Mouse (Mus musculus) midbrain, embryonic 13.5 days (tissue): Measurements from ENCODE around the gene Ang. TPM values are rescaled to one million over a fixed set of nuclear protein-coding genes. Genes with fewer than 3 reads are reported as not detected.
"Not testable (repeated sequence)": the region's sequence is repeated elsewhere in the genome, so short reads cannot be mapped to it uniquely, and the experiment has no call there.

Experiments used
- ATAC-seq: fragments of 200-750 bp; cut with Nextera tagmentation; 2 replicates; pipeline ENCODE4 v1.8.0; 2017; ENCODE audit warnings: mild to moderate bottlenecking, moderate TSS enrichment, moderate library complexity
- H3K27ac ChIP-seq: fragments of 300-500 bp; sonication (generic); 2 replicates; pipeline ENCODE4 v1.5.1; 2015; ENCODE audit warnings: inconsistent platforms, mild to moderate bottlenecking, moderate library complexity
- H3K27me3 ChIP-seq: fragments of 300-500 bp; sonication (generic); 2 replicates; pipeline ENCODE4 v1.6.1; 2015; ENCODE audit warnings: mild to moderate bottlenecking, inconsistent platforms
- H3K36me3 ChIP-seq: fragments of 300-500 bp; sonication (generic); 2 replicates; pipeline ENCODE4 v1.6.1; 2015; ENCODE audit warnings: mild to moderate bottlenecking, inconsistent platforms
- H3K4me1 ChIP-seq: fragments of 300-500 bp; sonication (generic); replicated peaks from 2 replicates; pipeline ENCODE4 v1.6.1; 2015; ENCODE audit warnings: inconsistent platforms
- H3K4me2 ChIP-seq: fragments of 300-500 bp; sonication (generic); replicated peaks from 2 replicates; pipeline ENCODE4 v1.6.1; 2015; ENCODE audit warnings: moderate library complexity, mild to moderate bottlenecking, inconsistent platforms
- H3K4me3 ChIP-seq: fragments of 300-500 bp; sonication (generic); replicated peaks from 2 replicates; pipeline ENCODE4 v1.5.1; 2015; ENCODE audit warnings: mild to moderate bottlenecking, inconsistent platforms
- H3K9ac ChIP-seq: fragments of 300-500 bp; sonication (generic); replicated peaks from 2 replicates; pipeline ENCODE4 v1.6.1; 2015; ENCODE audit warnings: mild to moderate bottlenecking, inconsistent platforms
- H3K9me3 ChIP-seq: fragments of 300-500 bp; sonication (generic); 2 replicates; pipeline ENCODE4 v1.6.1; 2016; ENCODE audit warnings: mild to moderate bottlenecking, inconsistent platforms
- WGBS: fragments of 180-500 bp; shearing (Covaris S2); methylation state at CpG from one replicate; pipeline ENCODE4 v1.1.7; 2015; 5-methylcytosine and 5-hydroxymethylcytosine counted together
- polyA plus RNA-seq: library from polyadenylated mRNA; unstranded; fragments of >200 nt; fragmentation: Nextera tagmentation; extraction: Ambion mirVana; gene quantifications from 2 replicates; pipeline ENCODE4 v1.2.1, GENCODE M21; 2015

The Ang gene
- polyA plus RNA-seq, 1 experiment from 2014 or later = 2.2 TPM

DNA sequence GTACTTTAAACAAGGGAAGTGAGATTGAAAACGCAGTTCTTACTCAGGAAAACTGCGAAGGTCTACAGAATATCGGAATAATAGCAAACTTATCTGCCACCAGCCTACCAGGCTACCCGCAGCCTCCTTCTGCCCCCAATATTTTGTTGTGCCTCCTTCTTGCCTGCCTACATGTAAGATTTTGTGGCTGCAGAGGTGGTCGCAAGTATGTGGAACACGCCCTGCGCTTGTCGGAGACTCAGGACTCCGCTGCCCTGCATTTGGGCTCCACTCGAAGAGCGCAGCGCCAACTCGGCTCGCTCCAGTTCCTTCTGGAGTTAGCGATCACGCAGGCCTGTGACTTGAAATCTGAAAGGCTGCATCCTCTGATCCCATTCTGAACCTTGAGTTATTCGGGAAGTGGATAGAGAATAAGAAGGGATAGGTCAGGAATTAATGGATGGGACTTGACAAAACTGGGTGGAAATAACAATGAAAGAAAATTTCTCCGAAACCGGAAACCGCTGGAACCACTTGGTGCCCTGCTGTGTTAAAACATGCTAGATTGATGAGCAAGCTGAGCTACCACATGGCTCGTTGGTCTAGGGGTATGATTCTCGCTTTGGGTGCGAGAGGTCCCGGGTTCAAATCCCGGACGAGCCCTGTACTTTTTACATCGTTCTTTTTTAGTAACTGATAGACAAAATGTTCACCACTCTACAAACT lies 721 bp upstream of the Ang start:
- WGBS = under 1% methylated on average over 27 of the region's 27 CpGs
- H3K27ac ChIP-seq = peak overlapping the region; percentile 71
- H3K9me3 ChIP-seq = no peaks in the 10 kb centered on the region
- H3K4me1 ChIP-seq = peaks cover 16% of the 10 kb centered on the region
- no peaks in the 10 kb centered on the region for H3K27me3 ChIP-seq
- peak overlapping the region; percentile 73 for H3K4me2 ChIP-seq
- peak overlapping the region; percentile 60 for H3K9ac ChIP-seq
- H3K36me3 ChIP-seq = no peaks in the 10 kb centered on the region
- H3K4me3 ChIP-seq = peak overlapping the region; percentile 52
- peak; percentile 29 for ATAC-seq

DNA sequence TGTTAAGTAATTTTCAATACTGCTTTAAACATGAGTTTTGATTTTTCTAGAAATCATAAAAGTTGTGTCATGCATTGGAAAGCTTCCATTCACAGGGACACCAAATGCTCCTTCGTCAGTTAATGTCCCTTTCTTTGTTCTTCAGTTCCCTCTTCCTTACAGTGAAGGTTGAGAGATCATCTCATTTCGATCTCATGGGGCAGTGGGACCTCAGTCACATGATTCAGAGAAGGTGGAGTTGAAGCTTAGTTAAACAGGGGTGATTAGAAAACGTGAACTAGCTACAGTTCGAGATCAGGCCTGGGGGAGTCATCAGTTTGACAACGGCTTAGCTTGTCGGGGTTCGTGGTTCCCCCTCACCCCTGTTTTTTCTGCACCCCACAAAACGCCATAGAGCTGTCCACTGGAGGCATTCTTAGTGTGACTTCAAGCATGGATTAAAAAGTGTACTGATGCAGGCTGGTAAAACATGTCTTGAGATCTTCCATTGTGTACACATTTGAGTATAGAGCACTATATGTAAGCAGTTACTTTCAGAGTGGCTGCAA lies 1.2 kb downstream of the Ang start:
- H3K27me3 ChIP-seq = no peaks in the 10 kb centered on the region
- 0 out of 2 replicates have a peak overlapping the region, but pooled peaks have one; percentile 73 for H3K4me2 ChIP-seq
- no peak overlapping the region for H3K27ac ChIP-seq
- no peaks in the 10 kb centered on the region for H3K9me3 ChIP-seq
- H3K9ac ChIP-seq = no peak overlapping the region
- H3K36me3 ChIP-seq = no peaks in the 10 kb centered on the region
- H3K4me1 ChIP-seq = peaks cover 16% of the 10 kb centered on the region
- H3K4me3 ChIP-seq = no peak overlapping the region
- ATAC-seq = no peak
- 53% methylated on average over 8 of the region's 8 CpGs for WGBS

DNA sequence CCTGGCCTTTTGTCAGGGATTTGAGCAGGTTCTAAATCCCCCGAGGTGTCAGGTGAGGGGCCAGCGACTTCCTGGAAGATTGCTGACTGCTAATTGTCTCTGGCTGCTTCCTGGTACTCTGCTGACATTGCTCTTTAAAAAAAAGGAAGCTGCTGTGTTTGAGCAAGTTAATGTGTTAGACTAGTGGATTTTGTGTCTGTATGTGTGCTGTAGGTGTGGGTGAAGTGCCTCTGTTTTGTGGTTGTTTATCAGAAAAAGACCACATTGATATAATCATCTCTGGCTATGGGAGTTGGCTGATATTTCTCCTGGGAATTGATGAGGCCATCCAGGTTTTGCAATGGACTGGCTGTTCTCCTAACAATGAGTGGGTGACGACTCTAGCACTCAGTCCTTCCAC lies 2.5 kb downstream of the Ang start:
- Histone ChIP-seq H3K9ac (no peak overlapping the region), H3K4me2 (no peak overlapping the region), H3K27me3 (no peaks in the 10 kb centered on the region), H3K4me1 (peaks cover 12% of the 10 kb centered on the region), H3K27ac (no peak overlapping the region), H3K9me3 (no peaks in the 10 kb centered on the region), H3K36me3 (no peaks in the 10 kb centered on the region), H3K4me3 (no peak overlapping the region)
- 44% methylated on average over 3 of the region's 3 CpGs for WGBS
- no peak for ATAC-seq

DNA sequence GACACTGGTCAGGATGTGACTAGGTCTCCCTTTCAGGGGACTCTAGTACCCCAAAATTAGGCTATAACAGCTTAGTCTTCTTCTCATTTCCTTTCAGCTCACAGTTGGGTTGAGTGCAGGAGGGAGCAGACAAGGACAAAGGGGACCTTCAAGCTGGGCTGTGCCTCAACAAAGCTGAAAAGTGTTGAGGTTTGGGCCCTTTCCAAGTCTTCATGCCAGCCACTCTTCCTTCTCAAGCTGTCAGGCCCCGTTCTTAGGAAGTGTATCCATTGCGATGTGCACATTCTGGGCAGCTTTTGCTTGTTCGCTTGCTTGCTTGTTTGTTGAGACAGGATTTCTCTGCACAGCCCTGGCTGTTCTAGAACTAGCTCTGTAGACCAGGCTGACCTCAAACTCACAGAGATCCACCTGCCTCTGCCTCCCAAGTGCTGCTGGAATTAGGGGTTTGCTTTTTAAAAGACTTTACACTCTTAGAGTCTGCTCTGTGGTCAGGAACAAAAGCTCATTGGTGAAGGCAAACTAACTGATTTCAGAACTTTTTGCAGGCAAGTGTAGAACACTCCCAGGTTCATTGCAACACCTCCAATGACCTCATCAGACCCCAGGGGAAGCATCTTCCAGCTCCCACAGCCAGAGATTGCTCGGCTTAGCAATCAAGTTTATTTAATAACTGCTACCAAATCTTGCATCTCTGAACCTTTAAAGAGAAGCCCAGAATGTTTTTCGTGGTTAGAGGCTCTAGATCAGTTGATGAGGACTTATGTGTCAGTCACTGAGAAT lies 3.3 kb downstream of the Ang start:
- Histone ChIP-seq H3K9me3 (no peaks in the 10 kb centered on the region), H3K27ac (no peak overlapping the region), H3K27me3 (no peaks in the 10 kb centered on the region), H3K9ac (no peak overlapping the region), H3K4me3 (no peak overlapping the region), H3K36me3 (no peaks in the 10 kb centered on the region), H3K4me2 (no peak overlapping the region), H3K4me1 (0 out of 2 replicates have a peak, but pooled peaks cover 6% of the 10 kb centered on the region)
- 84% methylated on average over 5 of the region's 5 CpGs for WGBS
- no peak for ATAC-seq

DNA sequence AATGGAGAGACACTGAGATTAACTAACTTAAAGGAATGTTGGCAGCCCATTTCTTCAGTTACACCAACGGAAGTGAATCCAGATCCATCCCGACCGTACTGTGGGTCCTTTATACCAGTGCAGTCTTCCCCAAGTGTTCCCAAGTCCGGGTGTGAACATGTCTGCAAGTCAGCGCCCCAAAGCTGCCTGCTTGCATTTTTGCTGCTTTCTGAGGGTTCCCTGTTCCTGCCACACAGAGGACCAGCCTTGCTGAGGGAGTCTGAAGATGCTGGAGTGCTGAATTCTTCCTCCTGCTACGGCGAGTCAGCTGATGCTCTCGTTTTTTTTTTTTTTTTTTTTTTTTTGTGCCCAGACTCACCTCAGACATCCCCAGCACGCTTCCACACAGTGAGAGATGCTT lies 4.0 kb downstream of the Ang start:
- Histone ChIP-seq H3K4me2 (no peak overlapping the region), H3K36me3 (no peaks in the 10 kb centered on the region), H3K27me3 (no peaks in the 10 kb centered on the region), H3K9ac (no peak overlapping the region), H3K9me3 (no peaks in the 10 kb centered on the region), H3K4me1 (0 out of 2 replicates have a peak, but pooled peaks cover 6% of the 10 kb centered on the region), H3K4me3 (no peak overlapping the region), H3K27ac (no peak overlapping the region)
- 70% methylated on average over 8 of the region's 9 CpGs for WGBS
- no peak for ATAC-seq

DNA sequence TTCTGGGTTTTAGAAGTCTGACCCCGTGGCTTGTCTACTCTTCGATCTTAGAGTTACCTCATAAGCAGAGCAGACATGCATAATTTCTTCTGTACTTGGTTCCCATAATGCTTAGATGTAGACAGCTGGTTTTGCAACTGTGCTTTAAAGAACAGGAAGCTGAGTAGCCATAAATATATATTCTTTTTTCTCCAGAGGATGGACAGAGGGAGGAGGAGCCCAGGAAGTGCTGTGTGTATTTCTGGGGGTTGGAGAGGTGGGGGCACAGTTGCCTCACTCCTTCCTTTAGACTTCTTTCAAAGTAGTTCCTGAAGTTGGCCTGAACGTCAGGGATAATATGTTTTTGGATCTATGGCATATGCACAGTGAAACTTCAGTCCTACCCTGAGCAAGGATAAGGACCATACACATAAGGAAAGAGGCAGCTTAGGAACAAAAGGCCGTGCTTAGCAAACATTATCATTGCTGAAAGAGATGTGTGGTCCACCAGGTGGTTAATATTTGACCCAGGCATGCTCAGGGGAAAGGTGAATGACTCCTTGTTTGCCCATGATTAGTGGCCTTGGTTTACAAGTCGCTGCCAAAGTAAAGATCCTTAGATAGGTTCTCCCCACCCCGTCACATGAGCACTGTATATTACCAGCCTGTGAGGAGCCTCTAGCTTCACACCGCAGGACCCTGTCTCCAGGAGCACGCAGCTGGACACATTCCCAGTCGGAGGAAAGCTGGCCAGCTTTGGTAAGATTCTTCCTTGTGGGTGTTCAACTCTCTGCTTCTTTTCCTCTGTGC lies 5.0 kb downstream of the Ang start:
- Histone ChIP-seq H3K4me2 (no peak overlapping the region), H3K4me3 (no peak overlapping the region), H3K9ac (no peak overlapping the region), H3K27me3 (no peaks in the 10 kb centered on the region), H3K4me1 (0 out of 2 replicates have a peak, but pooled peaks cover 3% of the 10 kb centered on the region), H3K9me3 (no peaks in the 10 kb centered on the region), H3K27ac (no peak overlapping the region), H3K36me3 (no peaks in the 10 kb centered on the region)
- no peak for ATAC-seq
- 80% methylated on average over 9 of the region's 9 CpGs for WGBS

DNA sequence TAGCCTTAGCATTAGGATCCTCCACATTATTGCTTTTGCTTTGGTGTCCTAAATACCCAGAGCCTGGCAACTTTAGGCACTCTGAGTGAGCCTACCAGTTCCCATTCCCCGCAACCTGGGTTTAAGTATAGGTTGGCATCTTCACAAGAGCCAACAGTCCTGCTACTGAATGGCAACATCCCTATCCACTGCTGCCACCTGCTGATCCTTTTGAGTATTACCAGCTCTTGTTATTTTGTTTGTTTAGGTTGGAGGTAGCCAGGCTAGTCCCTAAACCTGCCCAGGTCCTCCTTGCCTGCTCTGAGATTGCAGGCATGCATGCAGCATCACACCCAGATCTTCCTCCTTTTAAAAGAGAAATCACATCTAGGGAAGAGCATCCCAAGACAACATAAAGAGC lies 7.3 kb downstream of the Ang start:
- not testable (repeated sequence) for H3K27ac ChIP-seq, H3K4me1 ChIP-seq, H3K9ac ChIP-seq, H3K9me3 ChIP-seq, H3K4me2 ChIP-seq, H3K36me3 ChIP-seq, H3K27me3 ChIP-seq, H3K4me3 ChIP-seq
- peak; percentile 59; the same call in 1 of the 2 replicates for ATAC-seq
- WGBS = 45% methylated on average over 1 of the region's 1 CpGs

DNA sequence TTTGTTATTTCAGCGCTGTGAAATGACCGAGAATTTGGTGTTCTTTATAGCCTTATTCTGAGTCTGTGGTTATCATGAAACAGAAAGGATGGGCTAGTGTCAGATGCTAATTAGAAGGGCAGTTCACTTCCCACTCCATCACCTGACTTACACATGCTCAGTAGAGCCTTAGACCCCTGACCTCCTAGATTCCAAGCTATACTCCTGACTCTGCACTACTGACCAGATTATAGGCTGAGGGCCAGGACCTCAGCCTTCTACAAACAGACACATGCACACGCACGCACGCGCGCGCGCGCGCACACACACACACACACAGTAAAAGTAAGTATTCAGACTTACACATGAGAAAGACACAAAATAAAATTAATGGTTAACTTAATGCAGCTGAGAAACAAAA lies 8.0 kb downstream of the Ang start:
- WGBS = 97% methylated on average over 11 of the region's 11 CpGs
- Histone ChIP-seq H3K27me3 (no peaks in the 10 kb centered on the region), H3K4me2 (no peak overlapping the region), H3K36me3 (no peaks in the 10 kb centered on the region), H3K9ac (no peak overlapping the region), H3K4me3 (no peak overlapping the region), H3K4me1 (no peaks in the 10 kb centered on the region), H3K9me3 (no peaks in the 10 kb centered on the region), H3K27ac (no peak overlapping the region)
- no peak for ATAC-seq

DNA sequence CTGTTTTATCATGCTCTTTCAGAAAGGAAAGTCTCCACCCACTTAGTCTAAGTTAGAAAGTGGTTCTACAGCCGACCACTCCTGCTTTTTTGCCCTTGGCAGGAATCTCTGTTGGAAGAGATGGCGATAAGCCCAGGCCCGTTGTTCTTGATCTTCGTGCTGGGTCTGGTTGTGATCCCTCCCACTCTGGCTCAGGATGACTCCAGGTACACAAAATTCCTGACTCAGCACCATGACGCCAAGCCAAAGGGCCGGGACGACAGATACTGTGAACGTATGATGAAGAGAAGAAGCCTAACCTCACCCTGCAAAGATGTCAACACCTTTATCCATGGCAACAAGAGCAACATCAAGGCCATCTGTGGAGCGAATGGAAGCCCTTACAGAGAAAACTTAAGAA lies 10.3 kb downstream of the Ang start:
- 81% methylated on average over 9 of the region's 9 CpGs for whole genome bisulfite sequencing
- H3K27me3 ChIP-seq = no peaks in the 10 kb centered on the region

DNA sequence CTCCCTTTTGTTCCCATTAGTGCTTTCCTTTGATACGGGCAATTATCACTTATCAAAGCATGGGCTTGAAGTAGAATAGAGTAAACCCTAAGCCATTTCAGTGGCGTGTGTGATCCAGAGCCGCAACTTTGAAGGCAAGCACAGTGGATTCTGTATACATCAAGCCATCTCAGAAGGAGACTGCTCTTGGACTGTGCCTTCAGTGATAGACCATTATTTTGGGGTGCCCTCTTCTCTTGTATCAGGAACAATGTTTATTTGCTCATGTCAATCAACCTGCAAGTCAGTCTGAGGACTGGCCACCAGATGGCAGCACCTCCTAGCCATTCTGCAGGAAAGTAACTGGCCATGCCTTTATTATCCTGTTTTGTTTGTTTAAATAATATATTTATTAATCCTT lies 12.3 kb downstream of the Ang start:
- Histone ChIP-seq H3K27me3 (no peaks in the 10 kb centered on the region), H3K27ac (no peak overlapping the region), H3K9ac (no peak overlapping the region), H3K36me3 (no peaks in the 10 kb centered on the region), H3K4me3 (no peak overlapping the region), H3K4me1 (no peaks in the 10 kb centered on the region), H3K9me3 (no peaks in the 10 kb centered on the region), H3K4me2 (no peak overlapping the region)
- 59% methylated on average over 3 of the region's 3 CpGs for WGBS
- peak; percentile 57; the same call in 1 of the 2 replicates for ATAC-seq

More for the DNA sequence above, 10.3 kb downstream of the Ang start:
- no peak for ATAC-seq
- Histone ChIP-seq H3K4me1 (no peaks in the 10 kb centered on the region), H3K9me3 (no peaks in the 10 kb centered on the region), H3K4me3 (no peak overlapping the region), H3K36me3 (no peaks in the 10 kb centered on the region), H3K4me2 (no peak overlapping the region), H3K27ac (no peak overlapping the region), H3K9ac (no peak overlapping the region)

DNA sequence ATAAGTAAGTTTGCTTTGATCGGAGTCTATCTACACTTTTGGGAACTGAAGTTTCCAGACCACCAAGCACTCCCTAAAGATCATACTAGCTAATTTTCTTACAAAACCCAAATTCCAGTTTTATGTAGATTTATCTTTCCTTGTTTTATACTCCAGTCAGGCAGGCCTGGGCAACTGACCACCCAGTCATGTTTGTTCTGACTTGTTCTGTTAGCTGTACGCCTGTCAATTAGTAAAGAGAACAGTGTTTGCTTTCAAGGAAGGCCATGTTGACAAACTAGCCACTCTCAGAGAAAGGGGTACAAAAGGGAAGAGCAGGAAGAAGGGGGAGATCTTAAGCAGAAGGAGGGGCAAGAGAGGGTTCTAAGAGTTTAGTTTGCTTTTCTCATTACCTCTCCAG lies 13.4 kb downstream of the Ang start:
- no peaks in the 10 kb centered on the region for H3K4me1 ChIP-seq
- ATAC-seq = no peak
- no peak overlapping the region for H3K4me2 ChIP-seq
- no peak overlapping the region for H3K4me3 ChIP-seq
- H3K36me3 ChIP-seq = no peaks in the 10 kb centered on the region
- WGBS = 81% methylated on average over 2 of the region's 2 CpGs
- H3K27me3 ChIP-seq = no peaks in the 10 kb centered on the region
- H3K9ac ChIP-seq = no peak overlapping the region
- H3K9me3 ChIP-seq = no peaks in the 10 kb centered on the region
- no peak overlapping the region for H3K27ac ChIP-seq
